Mouse (Mus musculus) kidney, embryonic 14.5 days (tissue): ENCODE measurements around the gene Gm21190. TPM values are rescaled to one million over a fixed set of nuclear protein-coding genes. Genes with fewer than 3 reads are reported as not detected.

Source experiments
- polyA plus RNA-seq: library from polyadenylated mRNA; unstranded; fragments of >200 nt; fragmentation: Nextera tagmentation; extraction: Ambion mirVana; gene quantifications from 2 replicates; pipeline ENCODE4 v1.2.1, GENCODE M21; 2014

Gene Gm21190
- polyA plus RNA-seq, 1 experiment from 2014 or later: not detected

Other genes starting within 250 kb of the Gm21190 start
- not detected in 2 replicates for gene Gm21149, start 52.7 kb downstream of the Gm21190 start, polyA plus RNA-seq
- gene Gm21083, start 48.1 kb upstream of the Gm21190 start, polyA plus RNA-seq: not detected in 2 replicates
- not detected in 2 replicates for gene Speer4d, start 89.8 kb upstream of the Gm21190 start, polyA plus RNA-seq
- not detected in 2 replicates for gene 4930572O03Rik, start 127.8 kb upstream of the Gm21190 start, polyA plus RNA-seq
- gene Speer4c, start 185.0 kb upstream of the Gm21190 start, polyA plus RNA-seq: not detected in 2 replicates